Mouse (Mus musculus) kidney, embryonic 15.5 days (tissue): ENCODE results near the gene Hacl1. TPM values are rescaled to one million over a fixed set of nuclear protein-coding genes. Genes with fewer than 3 reads are reported as not detected.
A peak's percentile ranks its signal among the peaks of the same experiment; 100 is the strongest.

Experiments
- ATAC-seq: fragments of 200-750 bp; cut with Nextera tagmentation; replicated peaks from 2 replicates; pipeline ENCODE4 v1.8.0; 2017; ENCODE audit warnings: moderate TSS enrichment; ENCODE audit not compliant: low FRiP score
- H3K27ac ChIP-seq: fragments of 300-500 bp; sonication (generic); 2 replicates; pipeline ENCODE4 v1.5.1; 2015; ENCODE audit warnings: mild to moderate bottlenecking, inconsistent platforms
- H3K27me3 ChIP-seq: fragments of 300-500 bp; sonication (generic); 2 replicates; pipeline ENCODE4 v1.6.1; 2015; ENCODE audit warnings: inconsistent platforms
- H3K36me3 ChIP-seq: fragments of 300-500 bp; sonication (generic); 2 replicates; pipeline ENCODE4 v1.6.1; 2015; ENCODE audit warnings: inconsistent platforms
- H3K4me1 ChIP-seq: fragments of 300-500 bp; sonication (generic); 2 replicates; pipeline ENCODE4 v1.6.1; 2015; ENCODE audit warnings: inconsistent platforms
- H3K4me2 ChIP-seq: fragments of 300-500 bp; sonication (generic); 2 replicates; pipeline ENCODE4 v1.6.1; 2015; ENCODE audit warnings: moderate library complexity, mild to moderate bottlenecking, inconsistent platforms
- H3K4me3 ChIP-seq: fragments of 300-500 bp; sonication (generic); replicated peaks from 2 replicates; pipeline ENCODE4 v1.5.1; 2015; ENCODE audit warnings: mild to moderate bottlenecking, inconsistent platforms
- H3K9ac ChIP-seq: fragments of 300-500 bp; sonication (generic); 2 replicates; pipeline ENCODE4 v1.6.1; 2015; ENCODE audit warnings: mild to moderate bottlenecking, inconsistent platforms
- H3K9me3 ChIP-seq: fragments of 300-500 bp; sonication (generic); replicated peaks from 2 replicates; pipeline ENCODE4 v1.6.1; 2016; ENCODE audit warnings: inconsistent platforms
- WGBS: fragments of 180-500 bp; shearing (Covaris S2); methylation state at CpG from one replicate; pipeline ENCODE4 v1.1.7; 2015; ENCODE audit warnings: mixed read lengths; 5-methylcytosine and 5-hydroxymethylcytosine counted together
- polyA plus RNA-seq: library from polyadenylated mRNA; unstranded; fragments of >200 nt; fragmentation: Nextera tagmentation; extraction: Ambion mirVana; gene quantifications from 2 replicates; pipeline ENCODE4 v1.2.1, GENCODE M21; 2015

Hacl1 gene
- polyA plus RNA-seq, 1 experiment from 2014 or later: 20.3 TPM

DNA sequence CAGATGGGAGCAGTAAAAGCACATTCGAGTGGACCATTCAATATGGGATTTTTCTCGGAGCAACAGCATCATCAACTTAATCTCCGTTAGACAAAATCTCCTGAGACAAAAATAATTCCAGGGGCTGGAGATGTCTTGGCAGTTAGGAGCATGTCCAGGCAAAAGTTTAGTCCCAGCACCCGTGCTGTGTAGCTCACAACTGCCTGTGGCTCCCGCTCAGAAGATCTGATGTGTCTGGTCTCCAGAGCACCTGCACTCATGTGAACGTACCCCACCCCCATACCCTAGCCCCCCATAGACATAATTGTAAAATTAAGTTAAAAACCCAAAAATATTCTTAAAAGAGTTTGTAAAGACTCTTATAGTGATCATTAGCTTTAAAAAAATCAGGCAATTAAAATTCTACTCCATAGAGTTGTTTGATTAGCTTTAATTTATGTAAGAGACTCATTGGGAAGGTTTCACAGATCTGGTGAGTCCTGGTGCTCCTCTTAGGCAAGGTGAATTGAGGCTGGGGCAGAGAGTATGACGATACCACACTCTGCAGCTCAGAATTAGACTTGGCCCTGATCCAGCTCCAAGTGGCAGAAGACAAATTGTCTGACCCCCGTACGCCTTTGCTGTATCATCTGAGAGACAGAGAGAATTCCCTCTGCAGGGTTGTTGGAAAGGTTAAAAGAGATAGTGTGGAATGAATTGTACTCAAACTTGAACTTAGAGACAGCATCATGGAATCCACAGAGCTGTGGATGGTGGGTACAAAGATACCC, 62.9 kb downstream of the Hacl1 start:
- Histone ChIP-seq H3K4me3 (no peak overlapping the region), H3K27ac (no peak overlapping the region), H3K9ac (no peak overlapping the region), H3K4me1 (0 out of 2 replicates have a peak, but pooled peaks cover 2% of the 10 kb centered on the region), H3K9me3 (no peaks in the 10 kb centered on the region), H3K36me3 (no peaks in the 10 kb centered on the region), H3K27me3 (no peaks in the 10 kb centered on the region), H3K4me2 (no peak overlapping the region)
- ATAC-seq: no peak
- 56% methylated on average over 9 of the region's 9 CpGs for WGBS

DNA sequence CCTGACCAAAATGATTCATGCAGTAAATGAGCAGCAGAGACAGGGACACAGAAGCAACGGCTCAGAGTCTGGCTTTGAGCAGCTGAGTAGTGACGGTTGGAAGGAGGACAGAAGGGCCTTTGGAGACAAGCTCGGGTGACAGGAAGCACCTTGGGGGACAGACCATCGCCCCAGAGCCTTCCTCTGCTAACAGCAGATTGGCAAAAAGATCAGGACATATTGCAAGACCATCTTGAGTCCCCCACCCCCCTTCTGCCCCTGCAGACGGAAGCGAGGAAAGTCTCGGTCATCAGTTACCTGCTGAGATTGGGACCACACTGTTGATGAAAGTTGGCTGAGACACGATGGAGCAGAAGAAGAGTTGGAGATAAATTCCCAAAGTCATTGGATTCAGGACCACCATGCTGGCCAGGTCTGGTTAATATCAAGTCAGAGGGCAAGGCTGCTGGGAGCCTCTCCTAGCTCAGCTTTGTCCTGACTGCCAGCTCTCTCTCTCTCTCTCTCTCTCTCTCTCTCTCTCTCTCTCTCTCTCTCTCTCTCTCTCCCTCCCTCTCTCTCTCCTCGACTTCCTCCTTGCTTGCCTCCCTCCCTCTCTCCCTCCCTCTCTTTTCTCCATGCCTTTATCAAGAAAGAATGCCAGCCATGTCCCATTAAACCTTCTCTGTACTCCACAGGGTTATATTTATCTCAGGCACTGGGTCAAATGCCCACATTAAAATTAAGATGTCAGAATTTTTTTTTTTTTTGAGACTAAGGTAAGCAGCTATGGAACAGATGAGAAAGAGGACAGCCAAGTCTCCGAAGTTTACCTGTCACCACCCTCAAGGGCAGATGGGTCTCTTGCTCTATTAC, 64.0 kb downstream of the Hacl1 start:
- no peak overlapping the region for H3K4me3 ChIP-seq
- H3K4me1 ChIP-seq: 0 out of 2 replicates have a peak, but pooled peaks cover 2% of the 10 kb centered on the region
- ATAC-seq: no peak
- H3K4me2 ChIP-seq: no peak overlapping the region
- H3K27me3 ChIP-seq: no peaks in the 10 kb centered on the region
- no peaks in the 10 kb centered on the region for H3K9me3 ChIP-seq
- no peaks in the 10 kb centered on the region for H3K36me3 ChIP-seq
- no peak overlapping the region for H3K9ac ChIP-seq
- no peak overlapping the region for H3K27ac ChIP-seq
- WGBS: 50% methylated on average over 10 of the region's 10 CpGs

DNA sequence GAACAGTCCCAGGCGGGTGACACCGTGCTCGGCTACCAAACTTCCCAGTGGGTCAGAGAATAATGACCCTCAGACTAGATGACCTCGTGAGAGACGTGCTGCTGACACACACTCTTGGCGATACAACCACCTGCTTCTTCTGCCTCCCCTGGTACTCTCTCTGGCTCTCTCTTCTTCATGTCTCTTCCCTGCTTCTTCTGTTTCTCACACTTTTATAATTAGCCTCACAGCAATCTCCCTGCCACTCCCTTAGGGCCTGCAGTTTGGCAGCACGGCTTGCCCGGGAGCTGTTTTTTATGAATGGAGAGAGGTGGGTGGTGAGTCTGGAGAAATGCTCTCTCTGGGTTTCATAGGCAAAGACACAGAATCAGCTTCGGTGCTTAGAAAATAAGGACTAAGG, 65.2 kb downstream of the Hacl1 start:
- Histone ChIP-seq H3K27me3 (no peaks in the 10 kb centered on the region), H3K9me3 (no peaks in the 10 kb centered on the region), H3K4me2 (no peak overlapping the region), H3K4me3 (no peak overlapping the region), H3K4me1 (0 out of 2 replicates have a peak, but pooled peaks cover 2% of the 10 kb centered on the region), H3K27ac (0 out of 2 replicates have a peak overlapping the region, but pooled peaks have one; percentile 32), H3K36me3 (no peaks in the 10 kb centered on the region), H3K9ac (no peak overlapping the region)
- 54% methylated on average over 9 of the region's 9 CpGs for WGBS
- ATAC-seq: no peak

DNA sequence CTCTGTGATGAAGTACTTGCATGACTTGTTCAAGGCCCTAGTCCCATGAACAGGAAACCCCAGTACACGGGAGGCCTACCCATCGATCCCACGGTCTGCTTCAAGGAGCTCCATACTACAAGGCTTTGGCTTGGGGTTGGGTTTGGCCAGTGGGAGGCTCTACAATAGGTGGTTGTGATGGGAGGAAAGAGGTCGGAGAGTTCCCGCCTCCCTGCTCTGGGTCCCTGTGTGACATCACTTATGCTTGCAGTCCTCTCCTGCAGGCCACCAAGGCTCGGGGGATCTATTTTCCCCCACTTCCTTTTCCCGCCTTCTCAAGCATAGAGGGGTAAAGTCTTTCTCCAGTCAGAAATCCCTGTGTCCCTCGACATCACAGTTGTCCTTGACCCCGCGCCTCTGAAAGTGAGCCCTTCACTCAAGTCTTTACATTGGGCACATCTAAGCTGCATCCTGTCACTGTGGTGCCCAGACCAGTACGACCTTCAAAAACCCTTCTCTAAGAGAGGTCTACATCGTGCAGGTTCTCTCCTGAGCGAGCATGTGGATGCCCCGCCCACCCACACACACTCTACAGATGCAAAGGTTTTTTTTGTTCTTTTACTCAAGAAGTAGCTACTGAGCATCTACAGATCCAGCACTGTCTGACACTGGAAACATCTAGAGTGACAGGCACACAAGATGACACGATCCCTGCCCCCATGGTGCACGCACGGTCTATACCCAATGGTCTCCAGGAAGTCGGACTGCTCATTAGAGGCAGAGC, 66.0 kb downstream of the Hacl1 start:
- Histone ChIP-seq H3K4me3 (no peak overlapping the region), H3K27me3 (0 out of 2 replicates have a peak, but pooled peaks cover 3% of the 10 kb centered on the region), H3K36me3 (no peaks in the 10 kb centered on the region), H3K9me3 (no peaks in the 10 kb centered on the region), H3K27ac (no peak overlapping the region), H3K9ac (no peak overlapping the region), H3K4me2 (no peak overlapping the region), H3K4me1 (0 out of 2 replicates have a peak, but pooled peaks cover 2% of the 10 kb centered on the region)
- 91% methylated on average over 18 of the region's 18 CpGs for WGBS
- no peak for ATAC-seq

DNA sequence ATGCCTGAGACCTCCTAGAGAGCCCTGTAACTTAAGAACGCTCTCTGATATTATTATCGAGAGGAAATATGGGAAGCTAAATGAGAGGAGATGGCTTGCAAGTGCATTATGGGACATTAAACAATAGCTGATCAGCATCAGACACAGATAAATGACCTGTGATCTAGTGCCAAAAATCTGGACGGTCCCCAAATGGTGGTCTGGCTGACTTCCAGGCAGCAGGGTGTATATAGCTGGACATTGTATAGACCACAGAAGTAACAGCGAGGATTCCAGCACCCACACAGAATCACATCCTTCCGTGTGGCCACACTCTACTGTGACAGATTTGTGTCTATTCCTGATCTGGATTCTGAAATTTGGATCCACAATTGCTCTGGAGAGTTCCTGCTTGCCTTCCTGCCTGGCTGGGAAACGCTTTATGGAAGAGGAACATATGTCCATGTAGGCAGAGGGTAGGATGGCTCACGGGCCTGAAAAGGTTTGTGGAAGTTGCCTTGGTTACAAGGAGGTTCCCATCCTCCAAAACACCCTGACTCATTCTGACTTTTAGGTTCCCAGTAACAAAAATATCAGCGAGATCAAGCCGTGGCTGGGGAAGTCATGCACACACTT, 68.4 kb downstream of the Hacl1 start:
- H3K36me3 ChIP-seq: no peaks in the 10 kb centered on the region
- H3K4me2 ChIP-seq: no peak overlapping the region
- H3K9me3 ChIP-seq: no peaks in the 10 kb centered on the region
- ATAC-seq: no peak
- WGBS: 72% methylated on average over 9 of the region's 9 CpGs
- H3K9ac ChIP-seq: no peak overlapping the region
- H3K27me3 ChIP-seq: 0 out of 2 replicates have a peak, but pooled peaks cover 3% of the 10 kb centered on the region
- H3K27ac ChIP-seq: no peak overlapping the region
- no peak overlapping the region for H3K4me3 ChIP-seq
- H3K4me1 ChIP-seq: 0 out of 2 replicates have a peak, but pooled peaks cover 5% of the 10 kb centered on the region

DNA sequence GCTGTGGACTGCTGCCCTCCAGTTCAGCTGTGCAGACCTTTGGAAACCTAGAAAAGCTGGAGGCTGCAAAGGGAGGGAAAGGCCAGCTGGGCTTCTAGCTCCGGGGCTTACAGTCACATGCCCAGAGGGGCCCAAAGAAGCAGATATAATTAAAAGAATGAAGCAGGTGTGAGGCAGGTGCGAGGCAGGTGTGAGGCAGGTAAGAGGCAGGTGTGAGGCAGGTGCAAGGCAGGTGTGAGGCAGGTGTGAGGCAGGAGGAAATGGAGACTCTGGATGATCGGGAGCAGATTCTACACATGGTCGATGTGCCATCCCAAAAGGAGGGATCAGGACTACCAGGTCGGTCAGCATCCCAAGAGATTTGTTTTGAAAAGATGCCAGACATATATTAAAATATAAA, 69.7 kb downstream of the Hacl1 start:
- H3K9me3 ChIP-seq: no peaks in the 10 kb centered on the region
- H3K4me1 ChIP-seq: 0 out of 2 replicates have a peak, but pooled peaks cover 3% of the 10 kb centered on the region
- no peaks in the 10 kb centered on the region for H3K36me3 ChIP-seq
- H3K4me3 ChIP-seq: no peak overlapping the region
- whole genome bisulfite sequencing: 91% methylated on average over 5 of the region's 5 CpGs
- H3K27me3 ChIP-seq: 0 out of 2 replicates have a peak, but pooled peaks cover 3% of the 10 kb centered on the region
- H3K4me2 ChIP-seq: no peak overlapping the region
- no peak overlapping the region for H3K9ac ChIP-seq
- no peak for ATAC-seq
- no peak overlapping the region for H3K27ac ChIP-seq

DNA sequence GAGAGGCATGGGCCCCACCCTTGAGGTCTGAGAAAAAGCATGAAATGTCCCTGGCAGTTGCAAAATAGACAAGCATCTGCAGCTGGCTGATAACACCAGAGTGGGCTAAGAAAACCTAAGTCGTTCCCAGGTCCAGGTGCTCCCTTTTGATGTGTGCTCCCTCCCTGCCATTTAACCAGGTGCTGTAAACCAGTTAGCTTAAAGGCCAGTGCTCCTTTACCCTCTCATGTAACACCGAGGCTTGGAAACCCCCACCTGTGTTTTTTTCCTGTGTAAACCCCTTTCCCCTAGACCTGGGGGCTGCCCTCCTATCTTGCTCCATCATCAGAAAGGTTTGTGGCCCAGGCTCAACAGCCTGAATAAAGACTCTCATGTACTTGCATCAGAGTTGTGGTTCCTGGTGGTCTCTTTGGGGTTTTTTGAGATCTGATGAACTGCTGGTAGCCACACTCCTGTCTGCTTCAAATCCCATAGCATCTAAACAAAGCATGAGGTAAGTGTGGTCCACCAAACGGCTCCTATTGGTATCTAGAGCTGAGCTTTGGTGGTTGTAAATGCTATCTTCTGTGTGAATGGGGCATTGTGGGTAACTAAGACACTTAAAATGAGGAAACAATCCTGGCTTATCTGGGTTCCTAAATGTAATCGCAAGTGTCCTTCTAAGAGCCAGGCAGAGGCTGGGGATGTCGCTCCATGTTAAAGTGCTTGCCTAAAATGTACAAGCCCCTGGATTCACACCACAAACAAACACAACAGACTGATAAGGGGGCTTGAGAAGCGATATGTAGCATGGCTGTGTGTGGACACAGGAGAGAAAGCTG, 70.7 kb downstream of the Hacl1 start:
- ATAC-seq: no peak
- no peak overlapping the region for H3K27ac ChIP-seq
- H3K4me2 ChIP-seq: no peak overlapping the region
- no peaks in the 10 kb centered on the region for H3K9me3 ChIP-seq
- no peak overlapping the region for H3K9ac ChIP-seq
- no peak overlapping the region for H3K4me3 ChIP-seq
- H3K36me3 ChIP-seq: no peaks in the 10 kb centered on the region
- H3K4me1 ChIP-seq: peaks cover 11% of the 10 kb centered on the region
- 0 out of 2 replicates have a peak, but pooled peaks cover 3% of the 10 kb centered on the region for H3K27me3 ChIP-seq
- WGBS: 59% methylated on average over 6 of the region's 6 CpGs

DNA sequence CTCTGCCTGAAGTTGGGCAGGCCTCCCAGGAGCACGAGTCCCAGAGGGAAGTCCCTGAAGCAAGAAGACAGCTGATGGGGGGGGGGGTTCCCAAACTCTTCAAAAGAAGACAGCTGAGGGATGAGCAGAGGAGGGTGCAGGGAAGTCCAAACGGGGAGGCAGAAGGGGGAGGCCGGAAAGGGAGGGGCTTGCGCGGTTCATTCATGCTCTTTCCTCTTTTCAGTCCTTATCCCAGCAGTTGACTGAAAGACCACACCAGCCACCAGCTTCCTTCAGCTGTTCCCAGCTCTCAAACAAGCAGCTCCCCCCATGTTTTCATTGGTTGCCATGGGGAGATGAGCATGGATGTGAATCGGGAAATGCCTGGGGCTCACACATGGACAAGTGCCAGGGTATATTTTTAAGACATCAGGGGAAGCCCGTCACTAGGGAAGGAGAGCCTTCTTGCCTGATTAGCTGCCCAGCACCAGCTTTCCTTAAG, 71.9 kb downstream of the Hacl1 start:
- 59% methylated on average over 7 of the region's 7 CpGs for WGBS

DNA sequence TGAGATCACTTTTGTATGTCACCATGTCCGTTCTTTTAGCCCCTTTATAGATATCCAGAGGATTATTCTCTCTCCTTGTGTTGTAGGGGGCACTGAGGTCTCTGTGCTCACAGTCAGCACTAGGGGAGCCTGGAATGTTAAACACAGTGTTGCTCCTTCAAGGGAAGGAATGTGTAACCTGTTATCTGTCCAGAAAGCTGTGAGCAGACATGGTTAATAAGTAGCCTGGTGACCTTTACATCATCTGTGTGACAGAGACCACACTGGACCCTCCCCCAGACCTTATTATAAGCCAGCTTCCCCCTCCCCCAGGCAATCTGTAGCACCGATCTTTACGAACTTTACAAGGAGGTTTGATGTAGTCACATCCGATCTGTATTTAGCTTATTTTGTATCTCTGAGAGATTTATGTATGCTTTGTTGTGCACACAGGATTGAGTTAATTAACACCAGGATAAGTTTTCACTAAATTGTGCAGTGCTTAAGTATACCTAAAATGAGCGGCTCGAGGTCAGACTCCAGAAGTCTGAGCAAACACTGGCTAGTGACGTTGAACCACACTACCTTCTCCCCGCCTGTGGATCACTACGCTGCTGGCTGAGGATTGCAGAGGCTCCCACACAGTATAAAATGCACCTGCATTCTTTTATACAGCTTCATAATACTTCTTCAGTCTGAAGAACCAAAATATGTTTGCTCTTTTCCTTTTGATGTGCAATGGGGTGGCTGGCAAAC, 75.4 kb downstream of the Hacl1 start:
- ATAC-seq: peak; percentile 64

More for the DNA sequence above, 71.9 kb downstream of the Hacl1 start:
- H3K9ac ChIP-seq: no peak overlapping the region
- no peaks in the 10 kb centered on the region for H3K36me3 ChIP-seq
- H3K27me3 ChIP-seq: 0 out of 2 replicates have a peak, but pooled peaks cover 3% of the 10 kb centered on the region
- no peak overlapping the region for H3K27ac ChIP-seq
- no peaks in the 10 kb centered on the region for H3K9me3 ChIP-seq
- no peak overlapping the region for H3K4me2 ChIP-seq
- peaks cover 22% of the 10 kb centered on the region for H3K4me1 ChIP-seq
- ATAC-seq: no peak
- no peak overlapping the region for H3K4me3 ChIP-seq

More for the DNA sequence above, 75.4 kb downstream of the Hacl1 start:
- H3K4me1 ChIP-seq: peaks cover 33% of the 10 kb centered on the region
- H3K4me3 ChIP-seq: no peak overlapping the region
- 30% methylated on average over 9 of the region's 9 CpGs for WGBS
- no peak overlapping the region for H3K9ac ChIP-seq
- no peaks in the 10 kb centered on the region for H3K36me3 ChIP-seq
- H3K9me3 ChIP-seq: no peaks in the 10 kb centered on the region
- H3K27me3 ChIP-seq: peaks cover 3% of the 10 kb centered on the region; the same call in 1 of the 2 replicates
- no peak overlapping the region for H3K4me2 ChIP-seq
- H3K27ac ChIP-seq: peak overlapping the region; percentile 91
